Mouse (Mus musculus): Measurements from ENCODE around the gene Tmed2.
"Not testable (repeated sequence)": the region's sequence is repeated elsewhere in the genome, so short reads cannot be mapped to it uniquely, and the experiment has no call there.

The Tmed2 gene

GRCm38 (mm10) chr5:124540383-124540786 lies at the start of gene Tmed2:
Gene Tmed2, plus strand, starts transcription at chr5:124540695.
- DNase-seq (ENCODE audit: low spot score in 2 of 2) = peak; percentile 96 to 98

- DNase-seq (ENCODE audit: low spot score in 2 of 2) = no peak
Measured at GRCm38 (mm10) chr5:124491732-124492131, 48.8 kb upstream of the Tmed2 start.

GRCm38 (mm10) chr5:124492618-124493017 lies 47.9 kb upstream of the Tmed2 start:
- no peak for DNase-seq (ENCODE audit: low spot score in 2 of 2)

GRCm38 (mm10) chr5:124493455-124493854 lies 47.0 kb upstream of the Tmed2 start:
- no peak for DNase-seq (ENCODE audit: low spot score in 2 of 2)

GRCm38 (mm10) chr5:124495547-124495946 lies 44.9 kb upstream of the Tmed2 start:
- no peak for DNase-seq (ENCODE audit: low spot score in 2 of 2)

GRCm38 (mm10) chr5:124496614-124497514 lies 43.6 kb upstream of the Tmed2 start:
- no peak for DNase-seq (ENCODE audit: low spot score in 2 of 2)

- DNase-seq (ENCODE audit: low spot score in 2 of 2) = no peak
Measured at GRCm38 (mm10) chr5:124498221-124498876, 42.1 kb upstream of the Tmed2 start.

GRCm38 (mm10) chr5:124499001-124499400 lies 41.5 kb upstream of the Tmed2 start:
- DNase-seq (ENCODE audit: low spot score in 2 of 2) = no peak

- DNase-seq (ENCODE audit: low spot score in 2 of 2) = not testable (repeated sequence)
Measured at GRCm38 (mm10) chr5:124500037-124500436, 40.5 kb upstream of the Tmed2 start.

GRCm38 (mm10) chr5:124500573-124500972 lies 39.9 kb upstream of the Tmed2 start:
- peak; percentile 72 to 73 for DNase-seq (ENCODE audit: low spot score in 2 of 2)

- DNase-seq (ENCODE audit: low spot score in 2 of 2) = no peak
Measured at GRCm38 (mm10) chr5:124501541-124501940, 39.0 kb upstream of the Tmed2 start.

- peak; percentile 95 for DNase-seq (ENCODE audit: low spot score in 2 of 2)
Measured at GRCm38 (mm10) chr5:124503742-124504141, 36.8 kb upstream of the Tmed2 start.

GRCm38 (mm10) chr5:124505235-124505634 lies 35.3 kb upstream of the Tmed2 start:
- no peak for DNase-seq (ENCODE audit: low spot score in 2 of 2)

GRCm38 (mm10) chr5:124506731-124507359 lies 33.6 kb upstream of the Tmed2 start:
- no peak for DNase-seq (ENCODE audit: low spot score in 2 of 2)

- no peak for DNase-seq (ENCODE audit: low spot score in 2 of 2)
Measured at GRCm38 (mm10) chr5:124509200-124509599, 31.3 kb upstream of the Tmed2 start.

- no peak for DNase-seq (ENCODE audit: low spot score in 2 of 2)
Measured at GRCm38 (mm10) chr5:124509742-124510237, 30.7 kb upstream of the Tmed2 start.

- DNase-seq (ENCODE audit: low spot score in 2 of 2) = no peak
Measured at GRCm38 (mm10) chr5:124510536-124511050, 29.9 kb upstream of the Tmed2 start.

- DNase-seq (ENCODE audit: low spot score in 2 of 2) = no peak
Measured at GRCm38 (mm10) chr5:124515789-124516188, 24.7 kb upstream of the Tmed2 start.

- DNase-seq (ENCODE audit: low spot score in 2 of 2) = peak; percentile 80 to 81
Measured at GRCm38 (mm10) chr5:124518648-124519047, 21.8 kb upstream of the Tmed2 start.

GRCm38 (mm10) chr5:124521588-124521987 lies 18.9 kb upstream of the Tmed2 start:
- no peak for DNase-seq (ENCODE audit: low spot score in 2 of 2)

GRCm38 (mm10) chr5:124523032-124523431 lies 17.5 kb upstream of the Tmed2 start:
- DNase-seq (ENCODE audit: low spot score in 2 of 2) = no peak

GRCm38 (mm10) chr5:124524943-124525342 lies 15.6 kb upstream of the Tmed2 start:
- no peak for DNase-seq (ENCODE audit: low spot score in 2 of 2)

Measured in right cerebral cortex, adult 2 months (tissue).